Mouse (Mus musculus): ENCODE results near the gene Zfp281.

Gene Zfp281

DNA sequence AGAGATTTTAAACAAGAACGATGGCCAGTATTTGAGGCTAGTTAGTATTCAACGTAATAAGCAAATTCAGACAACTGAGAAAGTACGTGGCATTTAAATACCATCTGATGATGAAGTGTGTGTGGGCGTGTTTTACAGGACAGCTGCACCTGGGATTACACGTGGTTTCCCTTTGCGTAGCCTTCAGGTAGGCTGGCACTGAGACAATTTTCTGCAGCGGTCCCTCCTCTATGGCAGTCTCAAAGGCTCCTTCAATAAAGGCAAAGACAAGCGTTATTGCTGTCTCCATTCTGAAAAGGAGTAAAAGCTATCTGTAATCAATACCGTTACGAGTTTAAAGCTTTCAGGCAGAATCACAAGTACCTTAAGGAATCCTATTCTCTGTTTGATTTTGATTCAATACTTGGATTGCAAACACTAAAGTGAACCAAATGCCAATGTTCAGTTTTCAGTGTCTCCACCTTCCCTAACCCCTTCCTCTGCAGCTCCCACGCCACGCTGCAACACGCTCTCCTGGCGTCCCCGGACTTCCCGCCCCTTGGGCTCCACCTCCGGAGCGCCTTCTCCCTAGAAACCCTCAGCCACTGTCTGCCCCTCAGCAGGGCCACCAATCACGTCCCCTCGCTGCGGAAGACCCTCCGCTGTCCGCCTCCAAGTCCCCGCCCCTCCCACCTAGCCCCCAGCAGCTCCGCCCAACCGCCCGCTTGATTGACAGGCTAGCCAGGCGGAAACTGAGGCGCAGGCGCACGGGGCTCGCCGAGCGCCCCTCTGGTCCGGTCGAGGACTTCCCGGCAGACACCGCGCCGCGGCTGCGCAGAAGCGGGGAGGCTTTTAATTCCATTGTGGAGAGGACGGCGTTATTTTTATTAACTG, at the start of gene Zfp281:
Gene Zfp281, plus strand, starts transcription at position 756 of the 873 bp plus-strand sequence.
- peak; percentile 98 for DNase-seq

DNA sequence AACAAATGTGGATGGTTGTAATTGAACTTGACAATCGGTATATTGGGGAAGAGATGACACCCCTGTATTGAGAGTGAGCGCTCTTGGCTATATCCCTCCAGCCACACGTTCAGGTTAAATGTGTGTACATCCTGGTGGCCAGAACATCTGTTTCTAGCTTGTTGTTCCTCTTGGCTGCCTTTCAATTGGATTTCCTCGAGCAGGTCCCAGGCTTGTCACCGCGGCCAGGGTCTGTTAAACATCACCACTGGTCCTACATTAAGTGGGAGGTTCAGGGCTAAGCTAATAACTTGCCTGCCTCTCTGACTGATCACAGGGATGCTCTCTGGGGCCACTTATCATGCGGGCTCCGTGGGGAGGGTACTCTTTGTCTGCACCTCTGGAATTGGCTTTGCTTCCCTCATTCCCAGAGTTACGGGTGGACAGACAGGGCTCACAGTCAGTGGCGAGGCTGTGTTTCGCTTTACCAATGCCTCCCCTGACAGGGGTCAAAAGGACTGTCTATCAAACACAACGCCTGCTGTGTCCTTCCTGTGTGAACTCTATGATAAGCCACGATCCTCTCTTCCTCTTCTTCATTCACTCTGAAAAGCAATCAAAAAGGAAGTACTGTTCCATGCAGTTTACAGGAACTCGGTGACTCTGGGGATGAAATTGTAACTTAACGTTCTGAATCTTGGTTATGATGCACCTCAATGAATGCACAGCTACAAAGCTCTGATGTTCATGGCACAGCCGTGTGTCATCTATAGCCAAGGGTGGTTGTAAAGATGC, 46.6 kb upstream of the Zfp281 start:
- no peak for DNase-seq

DNA sequence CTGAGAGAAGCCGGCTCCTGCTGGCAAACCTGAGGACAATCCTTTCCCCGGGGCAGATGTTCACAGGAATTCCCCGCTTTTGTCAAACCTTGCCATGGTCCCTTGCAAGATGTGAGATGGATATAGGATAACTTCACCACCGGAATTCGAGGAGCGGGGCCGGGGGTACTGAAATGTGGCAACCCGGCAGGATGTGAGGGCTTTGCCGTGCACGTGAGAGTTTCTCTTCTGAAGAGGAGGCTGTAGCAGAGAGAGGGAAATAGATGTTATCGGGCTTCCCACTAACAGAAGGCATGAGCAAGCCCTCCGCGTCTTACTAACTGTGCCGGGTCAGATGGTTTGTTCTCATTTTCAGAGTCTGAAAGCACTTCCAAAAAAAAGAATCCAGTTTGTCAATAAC, 45.3 kb upstream of the Zfp281 start:
- no peak for DNase-seq

DNA sequence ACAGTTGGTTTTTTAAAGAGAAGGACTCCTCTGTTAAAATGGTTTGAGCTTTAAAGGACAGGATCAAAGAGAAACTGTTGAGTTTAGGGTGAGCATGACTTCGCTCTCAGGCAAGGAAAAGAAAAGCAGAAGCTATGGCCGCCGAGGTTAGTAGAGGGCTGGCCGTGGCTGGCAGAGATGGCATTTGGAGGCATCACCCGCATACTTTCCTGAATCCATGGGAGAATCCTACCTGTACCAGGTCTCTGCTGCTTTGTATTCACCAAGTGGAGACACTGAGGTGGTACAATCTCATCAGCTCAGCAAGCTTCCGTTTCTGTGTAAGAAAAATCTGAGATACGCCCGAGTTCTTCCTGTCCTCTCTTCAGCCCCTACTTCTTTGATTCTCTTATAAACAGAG, 44.4 kb upstream of the Zfp281 start:
- no peak for DNase-seq

DNA sequence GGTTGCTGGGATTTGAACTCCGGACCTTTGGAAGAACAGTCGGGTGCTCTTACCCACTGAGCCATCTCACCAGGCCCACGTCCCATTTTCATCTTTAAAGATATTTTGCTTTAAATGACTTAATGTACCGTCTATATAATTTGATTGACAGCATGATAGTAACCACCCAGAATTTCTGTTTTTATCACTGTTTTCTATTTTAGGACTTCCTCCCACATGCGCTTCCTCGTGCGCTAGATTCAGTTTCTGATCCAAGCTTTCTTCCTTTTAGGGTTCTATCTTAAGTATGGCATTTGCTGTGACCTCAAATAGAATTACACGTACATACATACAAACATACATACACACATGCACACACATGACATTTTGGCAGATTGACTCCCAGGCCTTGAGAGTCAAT, 42.9 kb upstream of the Zfp281 start:
- DNase-seq, result no peak

DNA sequence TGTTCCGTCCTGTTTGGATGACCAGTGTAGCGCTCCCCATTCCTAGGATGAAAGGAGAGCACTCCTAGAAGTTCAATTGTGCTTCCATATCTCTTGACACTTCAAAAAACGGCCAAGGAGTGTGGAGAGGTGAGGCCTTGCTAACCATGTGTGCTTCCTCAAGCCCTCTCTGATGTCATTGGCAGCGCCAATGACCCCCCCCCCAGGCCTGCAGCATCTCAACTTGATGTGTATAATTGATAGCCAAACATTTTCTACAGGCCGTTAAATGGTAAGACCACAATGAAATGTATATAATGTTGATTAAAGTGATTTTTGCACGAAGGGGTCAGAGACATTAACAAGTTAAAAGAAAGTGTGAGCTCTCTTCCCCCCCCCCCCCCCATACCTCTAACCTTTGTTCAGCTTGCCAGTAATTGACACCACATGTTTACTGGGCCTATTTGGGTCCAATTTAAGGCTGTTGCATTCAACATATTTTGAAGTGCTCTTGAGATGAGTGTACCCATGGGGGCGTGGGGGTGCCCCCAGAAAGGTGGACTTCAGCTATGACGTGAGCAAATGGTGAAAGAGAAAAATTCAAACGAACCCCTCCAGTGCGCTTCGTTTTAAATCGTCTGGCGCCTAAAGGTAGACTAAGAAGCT, 36.8 kb upstream of the Zfp281 start:
- DNase-seq, result no peak

DNA sequence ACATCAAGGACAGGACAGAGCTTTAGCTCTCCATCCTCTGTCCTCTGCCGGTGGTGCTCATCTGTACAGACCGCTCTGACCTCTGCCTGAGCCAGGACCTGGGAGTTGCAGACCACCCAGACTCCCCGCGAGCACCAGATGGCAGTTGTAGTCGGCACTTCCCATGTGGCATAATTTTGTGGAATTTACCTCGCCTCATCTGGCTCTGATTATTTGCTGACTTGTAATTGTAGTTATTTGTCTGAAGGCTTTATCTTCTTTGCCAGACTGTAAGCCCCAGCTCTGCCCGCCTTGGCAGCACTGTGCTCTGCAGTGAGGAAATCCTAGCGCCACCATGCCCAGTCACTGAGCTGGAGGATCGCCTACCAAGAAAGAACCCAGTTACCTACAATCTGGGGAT, 35.8 kb upstream of the Zfp281 start:
- DNase-seq, result no peak

DNA sequence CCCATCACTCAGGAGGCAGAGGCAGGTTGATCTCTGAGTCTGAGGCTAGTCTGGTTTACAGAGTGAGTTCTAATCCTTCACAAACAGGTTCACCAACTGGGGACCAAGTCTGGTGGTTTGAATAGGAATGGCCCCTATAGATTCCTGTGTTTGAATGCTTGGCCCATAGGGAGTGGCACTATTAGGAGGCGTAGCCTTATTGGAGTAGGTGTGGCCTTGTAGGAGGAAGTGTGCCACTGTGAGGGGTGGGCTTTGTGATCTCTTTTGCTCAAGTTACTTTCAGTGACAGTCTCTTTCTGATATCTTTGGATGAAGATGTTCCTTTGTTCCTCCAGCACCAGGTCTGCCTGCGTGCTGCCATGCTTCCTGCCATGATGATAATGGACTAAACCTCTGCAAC, 32.0 kb upstream of the Zfp281 start:
- no peak for DNase-seq

DNA sequence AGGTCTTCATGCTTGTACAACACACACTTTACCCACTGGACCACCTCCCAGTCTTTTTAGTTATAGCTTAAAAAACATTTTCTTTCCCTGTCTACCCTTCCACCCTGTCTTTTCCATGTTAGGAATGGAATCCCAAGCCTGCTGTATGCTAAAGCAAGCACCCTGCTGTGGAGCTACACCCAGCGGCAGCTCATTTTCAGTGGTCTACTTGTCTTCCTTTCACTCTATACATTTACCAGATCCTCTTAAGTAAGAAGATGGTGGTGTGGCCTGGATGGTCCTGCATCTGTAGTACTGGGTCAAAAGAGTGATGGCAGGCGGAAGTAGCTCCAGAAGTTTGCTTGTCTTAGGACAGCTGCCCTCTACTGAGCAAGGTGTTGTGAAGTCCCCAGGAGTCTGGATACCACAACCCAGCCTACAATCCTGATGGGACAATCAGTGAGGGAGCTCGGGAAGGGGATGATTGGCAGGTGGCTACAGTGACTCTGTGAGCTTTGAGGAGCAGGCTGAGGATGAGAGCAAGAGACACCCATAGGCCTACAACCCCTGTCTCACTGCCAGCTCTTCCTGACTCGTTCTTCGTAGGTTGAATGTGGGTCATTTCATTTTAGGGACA, 30.4 kb upstream of the Zfp281 start:
- DNase-seq, result no peak

DNA sequence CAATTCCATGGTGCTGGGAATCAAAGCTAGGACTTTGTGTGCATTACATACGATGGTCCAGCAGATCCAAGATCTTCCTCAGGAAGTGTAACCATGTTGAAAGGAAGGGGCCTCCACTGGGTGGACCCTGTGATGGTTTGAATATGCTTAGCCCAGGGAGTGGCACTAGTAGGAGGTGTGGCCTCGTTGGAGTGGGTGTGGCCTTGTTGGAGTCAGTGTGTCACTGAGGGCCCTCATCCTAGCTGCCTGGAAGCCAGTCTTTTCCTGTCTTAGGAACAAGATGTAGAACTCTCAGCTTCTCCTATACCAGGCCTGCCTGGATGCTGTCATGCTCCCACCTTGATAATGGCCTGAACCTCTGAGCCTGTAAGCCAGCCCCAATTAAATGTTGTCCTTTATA, 27.9 kb upstream of the Zfp281 start:
- no peak for DNase-seq

DNA sequence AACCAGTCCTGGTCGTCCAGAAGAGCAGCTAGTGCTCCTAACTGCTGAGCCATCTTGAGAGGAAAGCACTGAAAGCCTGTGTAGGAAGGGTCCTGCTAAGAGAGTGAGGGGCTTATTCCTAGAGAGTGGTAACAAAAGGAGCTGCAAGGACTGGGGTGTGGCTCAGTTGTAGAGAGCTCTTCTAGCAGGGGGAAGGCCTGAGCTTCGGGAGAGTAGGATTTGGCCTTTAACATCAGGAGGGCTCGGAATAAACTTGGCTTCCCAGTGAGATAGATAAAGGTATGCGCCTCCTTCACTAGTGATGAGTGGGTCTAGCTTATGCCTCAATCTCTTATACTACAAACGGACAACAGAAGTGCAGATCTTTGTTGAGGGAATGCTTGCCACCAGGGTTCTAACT, 26.4 kb upstream of the Zfp281 start:
- DNase-seq, result no peak

DNA sequence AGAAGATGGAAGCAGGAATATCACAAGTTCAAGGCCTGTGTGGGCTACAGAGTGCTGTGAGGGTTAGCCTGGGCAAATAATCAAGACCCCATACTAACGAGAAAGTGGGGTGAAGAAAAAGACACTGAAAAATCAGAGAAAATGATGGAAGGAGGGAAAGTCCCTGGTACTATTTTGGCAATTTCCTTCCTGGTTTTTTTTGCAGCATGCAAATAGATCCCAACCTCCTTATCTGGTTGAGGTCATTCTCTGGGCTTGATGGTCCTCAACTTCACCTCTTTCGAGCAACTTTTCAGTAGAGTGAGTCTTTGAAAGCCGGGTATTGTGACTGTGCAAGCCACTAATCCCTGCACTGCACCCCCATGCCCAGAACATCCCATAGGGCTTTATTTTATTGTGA, 24.6 kb upstream of the Zfp281 start:
- DNase-seq, result no peak

DNA sequence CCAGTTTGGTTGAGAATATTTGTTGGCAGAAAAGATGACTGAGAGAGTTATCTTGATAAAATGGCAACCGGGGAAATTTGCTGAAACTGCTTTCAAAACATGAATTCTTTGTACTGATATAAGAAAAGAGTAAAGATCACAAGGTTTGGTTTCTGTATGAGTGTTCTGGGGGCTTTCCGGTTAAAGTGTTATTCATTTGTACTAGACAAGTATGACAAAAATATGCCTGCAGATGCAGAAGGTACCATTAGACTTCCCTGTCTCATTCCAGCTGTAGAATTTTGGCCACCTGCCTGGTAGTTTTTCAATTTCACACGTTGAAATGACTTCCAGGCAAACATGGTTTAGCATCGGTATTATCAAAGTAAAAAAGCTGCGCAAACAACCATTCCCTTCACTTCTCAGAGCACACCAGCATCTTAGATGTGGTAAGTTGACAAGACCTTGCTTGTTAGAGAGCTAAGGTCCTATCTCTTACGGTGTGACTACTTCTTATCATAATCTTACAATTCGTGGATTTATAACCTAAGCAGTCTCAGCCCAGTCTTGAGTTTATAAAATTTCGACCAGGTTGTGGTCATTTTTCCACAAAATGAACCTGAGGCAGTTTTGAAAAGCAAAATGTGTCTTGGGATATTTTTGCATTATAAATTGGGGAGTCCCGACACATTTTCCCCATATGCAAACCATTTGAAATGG, 23.9 kb upstream of the Zfp281 start:
- DNase-seq, result no peak

DNA sequence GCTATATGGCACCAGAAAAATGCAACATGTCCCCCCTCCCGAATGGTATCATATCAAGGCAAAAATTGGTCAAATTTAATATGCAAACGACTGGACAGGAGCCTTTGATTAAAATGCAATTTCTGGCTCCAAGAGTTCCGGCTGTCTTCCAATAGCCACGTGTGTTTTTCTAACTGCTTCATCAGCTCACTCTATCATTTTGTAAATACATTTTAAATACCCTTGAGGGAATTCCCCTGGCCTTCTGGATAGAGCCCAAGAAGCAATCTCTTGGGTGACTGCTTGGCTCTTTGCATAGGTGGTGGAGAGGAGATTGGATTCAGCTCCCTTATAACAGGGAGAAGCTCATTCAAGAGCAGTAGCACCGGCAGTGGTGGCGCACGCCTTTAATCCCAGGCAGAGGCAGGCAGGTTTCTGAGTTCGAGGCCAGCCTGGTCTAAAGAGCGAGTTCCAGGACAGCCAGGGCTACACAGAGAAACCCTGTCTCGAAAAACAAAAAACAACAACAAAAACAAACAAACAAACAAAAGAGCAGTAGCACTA, 23.3 kb upstream of the Zfp281 start:
- no peak for DNase-seq

DNA sequence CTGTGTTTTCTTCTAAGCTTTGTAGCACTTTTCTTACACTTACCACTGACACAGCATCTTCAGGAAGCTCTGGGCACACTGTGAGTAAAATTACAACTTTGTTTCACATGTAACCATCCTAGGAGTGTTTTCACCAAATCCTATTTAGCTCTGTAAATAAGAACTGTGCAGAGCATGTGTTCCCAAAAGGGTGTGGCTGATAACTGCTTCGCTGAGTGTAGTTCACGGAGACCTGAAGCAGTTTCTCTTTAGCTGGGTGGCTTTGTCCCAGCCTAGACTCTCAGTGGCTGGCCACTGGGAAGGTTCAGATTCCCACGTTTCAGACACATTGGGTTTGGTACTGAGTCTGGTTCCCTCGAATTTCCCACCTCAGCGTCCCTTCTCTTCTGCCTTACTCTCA, 22.4 kb upstream of the Zfp281 start:
- DNase-seq, result no peak

DNA sequence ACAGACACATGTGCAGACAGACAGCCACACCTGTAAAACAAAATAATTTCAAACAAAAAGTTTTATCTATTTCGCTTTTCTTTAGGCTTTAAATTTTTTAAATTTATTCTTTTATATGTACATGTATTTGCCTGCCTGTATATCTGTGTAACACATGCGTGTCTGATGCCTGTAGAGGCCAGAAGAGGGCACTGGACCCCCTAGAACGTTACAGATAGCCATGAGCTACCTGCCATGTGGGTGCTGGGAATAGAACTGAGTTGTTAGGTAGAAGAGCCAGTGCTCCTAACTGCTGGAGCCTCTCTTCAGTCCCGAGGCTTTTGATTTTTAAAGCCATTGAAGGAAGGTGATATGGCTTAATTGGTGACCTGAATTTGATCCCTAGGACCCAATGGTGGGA, 20.5 kb upstream of the Zfp281 start:
- no peak for DNase-seq

DNA sequence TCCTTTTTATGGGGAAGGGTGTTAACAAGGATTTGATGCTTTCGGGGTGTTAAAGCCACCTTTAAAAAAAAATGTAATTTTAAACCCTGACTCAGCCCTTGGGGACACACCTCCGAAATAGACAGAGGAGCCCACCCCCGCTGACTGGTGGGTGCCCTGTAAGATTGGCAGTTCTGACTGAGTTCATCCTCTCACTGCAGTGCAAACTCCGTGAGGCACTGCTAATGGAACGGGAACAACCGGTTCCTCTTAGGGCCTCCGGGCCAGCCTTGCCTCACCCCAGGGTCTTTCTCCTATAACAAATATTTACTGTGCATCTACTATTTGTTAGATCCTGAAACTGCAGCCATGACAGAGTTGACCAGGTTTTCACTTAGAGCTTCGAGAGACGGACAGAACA, 18.9 kb upstream of the Zfp281 start:
- DNase-seq, result no peak

DNA sequence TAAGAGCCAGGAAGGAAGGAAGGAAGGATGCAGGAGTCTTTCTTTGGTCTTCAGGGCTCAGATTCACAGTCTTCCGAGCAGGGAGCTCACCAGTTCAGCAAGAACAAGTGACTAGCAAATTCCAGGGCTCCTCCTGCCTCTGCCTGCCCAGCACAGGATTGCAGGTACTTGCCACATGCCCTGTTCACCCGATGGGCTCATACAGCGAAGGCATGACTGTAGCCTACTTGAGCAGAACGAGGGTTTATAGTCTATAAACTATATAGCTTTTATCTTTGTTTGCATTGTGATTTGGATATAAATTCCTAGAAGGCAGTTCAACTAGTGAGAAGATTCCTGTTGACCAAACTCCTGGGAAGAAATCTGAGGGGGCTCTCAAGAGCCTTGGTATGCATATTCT, 18.4 kb upstream of the Zfp281 start:
- DNase-seq, result no peak

DNA sequence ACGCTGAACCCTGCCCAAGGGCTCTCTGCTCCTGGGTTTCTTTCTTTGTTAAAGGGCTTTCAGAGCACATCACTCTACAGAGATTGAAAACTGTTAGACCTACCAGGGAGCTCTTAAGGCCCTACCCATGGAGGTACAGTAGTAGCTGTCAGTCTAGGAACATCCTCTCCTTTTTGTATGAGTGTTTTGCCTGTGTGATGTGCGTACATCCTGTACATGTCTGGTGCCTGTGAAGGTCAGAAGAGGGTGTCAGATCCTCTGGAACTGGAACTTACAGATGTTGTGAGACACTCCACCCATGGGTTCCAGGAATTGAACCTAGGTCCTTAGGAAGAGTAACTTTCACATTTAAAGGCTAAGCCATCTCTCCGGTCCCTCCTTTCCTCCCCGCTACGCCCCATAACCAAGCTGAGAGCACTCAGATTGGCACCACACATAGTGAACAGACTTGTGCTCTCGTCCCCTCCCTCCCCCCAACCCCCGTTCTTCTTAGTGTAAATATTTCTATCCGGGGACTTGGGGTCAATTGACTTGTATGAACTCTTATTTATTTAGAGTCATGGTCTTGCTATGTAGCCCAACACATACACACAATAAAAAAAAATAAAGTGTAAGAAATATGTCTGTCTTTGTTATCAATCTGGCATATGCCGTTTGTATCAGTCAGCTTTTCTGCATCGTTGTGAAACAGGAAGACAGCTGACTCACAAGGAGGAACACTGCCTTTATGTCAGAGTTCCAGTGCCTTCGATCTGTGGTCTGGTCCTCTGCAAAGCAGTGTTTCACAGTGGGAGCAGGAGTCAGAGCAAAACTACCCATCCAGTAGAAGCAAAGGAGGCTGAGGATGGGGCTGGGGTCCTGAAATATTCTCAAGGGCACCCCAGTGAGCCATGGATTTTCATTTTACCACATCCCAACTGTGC, 16.1 kb upstream of the Zfp281 start:
- DNase-seq, result no peak

DNA sequence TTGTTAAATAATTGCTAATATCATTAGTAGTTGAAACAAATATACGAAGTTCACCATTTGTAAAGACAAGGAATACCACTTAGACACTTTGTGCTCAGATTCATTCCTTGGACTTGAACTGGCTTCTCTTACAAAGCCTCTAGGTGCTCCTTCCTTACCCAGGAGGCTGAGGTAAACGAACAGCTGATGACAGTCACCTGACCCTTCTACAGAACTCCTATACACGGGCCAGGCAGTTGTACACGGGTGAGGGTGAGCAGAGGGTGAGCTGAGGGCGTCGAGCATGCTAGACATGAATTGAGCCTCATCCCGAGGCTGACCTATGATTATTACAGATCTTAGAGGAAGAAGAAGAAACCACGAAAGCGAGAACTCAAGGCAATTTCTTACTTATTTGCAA, 12.9 kb upstream of the Zfp281 start:
- DNase-seq, result no peak

DNA sequence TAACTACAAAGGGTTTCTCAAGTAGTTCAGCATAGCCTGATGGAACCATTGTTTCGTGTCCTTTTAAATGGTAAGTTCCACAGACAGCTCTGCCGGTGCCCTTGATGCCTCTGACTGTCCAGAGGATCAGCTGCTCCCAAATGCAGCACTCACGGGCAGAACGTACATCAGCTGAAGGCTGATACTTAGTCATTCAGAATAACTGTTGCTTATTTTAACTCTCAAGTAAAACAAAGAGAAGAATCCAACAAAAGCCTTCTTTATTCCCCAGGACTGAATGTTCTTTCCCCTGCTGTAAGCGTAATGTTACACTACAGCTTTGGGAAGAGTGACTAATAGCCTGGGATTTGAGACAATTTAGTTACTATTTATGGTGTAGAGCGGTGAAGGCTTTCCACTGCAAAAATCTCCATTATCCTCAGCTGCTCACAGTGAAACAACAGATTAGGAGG, 11.4 kb upstream of the Zfp281 start:
- DNase-seq, result no peak

Measured in kidney, postnatal 10 days (tissue).